Mouse (Mus musculus) ES-E14 (cell line): ENCODE measurements around the gene Ttpal. TPM values are rescaled to one million over a fixed set of nuclear protein-coding genes. Genes with fewer than 3 reads are reported as not detected.

ENCODE experiments used
- DNase-seq: peaks from one replicate; pipeline ENCODE4 v3.0.0-alpha.2; 2013; ENCODE audit warnings: low read depth, low spot score
- H3K27ac ChIP-seq: 2 replicates; pipeline ENCODE4 v1.5.1; 2012; ENCODE audit warnings: low read depth, mild to moderate bottlenecking, low read length, moderate library complexity, mixed read lengths; ENCODE audit not compliant: poor library complexity, insufficient read depth, severe bottlenecking
- H3K36me3 ChIP-seq: 2 replicates; pipeline ENCODE4 v1.6.1; 2012; ENCODE audit warnings: mild to moderate bottlenecking, low read length, moderate library complexity, mixed read lengths; ENCODE audit not compliant: control insufficient read depth, poor library complexity, insufficient read depth, severe bottlenecking
- H3K4me1 ChIP-seq, 2 experiments: fragments of 150-350 bp in 1 of 2; sonication (generic) in 1 of 2; 2 replicates each; pipeline ENCODE4 v1.6.1; 2012; ENCODE audit warnings: low read length in 2 of 2, mild to moderate bottlenecking in 1 of 2, mixed read lengths in 1 of 2; ENCODE audit not compliant: control insufficient read depth in 2 of 2, insufficient read depth in 2 of 2, poor library complexity in 1 of 2
- H3K4me3 ChIP-seq, 2 experiments: fragments of 150-350 bp in 1 of 2; sonication (generic) in 1 of 2; 2 replicates each; pipeline ENCODE4 v1.5.1; 2012; ENCODE audit warnings: low read length in 2 of 2, low read depth in 1 of 2, mild to moderate bottlenecking in 1 of 2, mixed read lengths in 1 of 2; ENCODE audit not compliant: insufficient read depth in 1 of 2, poor library complexity in 1 of 2, severe bottlenecking in 1 of 2
- H3K9ac ChIP-seq: 2 replicates; pipeline ENCODE4 v1.6.1; 2012; ENCODE audit warnings: low read depth, mild to moderate bottlenecking, low read length, mixed read lengths; ENCODE audit not compliant: poor library complexity, insufficient read depth, severe bottlenecking
- H3K9me3 ChIP-seq: fragments of 150-350 bp; sonication (generic); 2 replicates; pipeline ENCODE4 v1.6.1; 2012; ENCODE audit warnings: low read depth, mild to moderate bottlenecking, low read length; ENCODE audit not compliant: control insufficient read depth, insufficient read depth
- CHD2 ChIP-seq: IDR thresholded peaks from 2 replicates; pipeline ENCODE4 v1.6.1; 2014; ENCODE audit warnings: mild to moderate bottlenecking, low read depth, low read length, inconsistent platforms
- HCFC1 ChIP-seq: IDR thresholded peaks from 2 replicates; pipeline ENCODE4 v1.6.1; 2012; ENCODE audit warnings: low read length, inconsistent platforms, borderline replicate concordance; ENCODE audit not compliant: insufficient read depth
- MAFK ChIP-seq: IDR thresholded peaks from 2 replicates; pipeline ENCODE4 v1.6.1; 2014; ENCODE audit warnings: mild to moderate bottlenecking, low read depth, low read length, inconsistent platforms; ENCODE audit not compliant: insufficient read depth
- ZC3H11A ChIP-seq: IDR thresholded peaks from 2 replicates; pipeline ENCODE4 v1.6.1; 2012; ENCODE audit warnings: low read depth, mild to moderate bottlenecking, inconsistent platforms, low read length, borderline replicate concordance
- ZNF384 ChIP-seq: IDR thresholded peaks from 2 replicates; pipeline ENCODE4 v1.6.1; 2012; ENCODE audit warnings: low read depth, low read length, inconsistent platforms
- in situ Hi-C, 2 experiments: fragments of 600-800 bp; cut with MboI; formaldehyde crosslinking; loops; one replicate each; pipeline ENCODE4 v1.15.1; 2025; ENCODE audit warnings: low sequenced_read_pairs in 2 of 2, inconsistent platforms in 1 of 2; ENCODE audit not compliant: unreplicated experiment in 2 of 2
- total RNA-seq: library from RNA; depleted of rRNA; stranded (reverse); fragments of 300-350 nt; gene quantifications from 2 replicates; pipeline ENCODE4 v1.2.3, GENCODE M21; 2012

The Ttpal gene
- total RNA-seq, 1 experiment = 7.8 TPM

DNA sequence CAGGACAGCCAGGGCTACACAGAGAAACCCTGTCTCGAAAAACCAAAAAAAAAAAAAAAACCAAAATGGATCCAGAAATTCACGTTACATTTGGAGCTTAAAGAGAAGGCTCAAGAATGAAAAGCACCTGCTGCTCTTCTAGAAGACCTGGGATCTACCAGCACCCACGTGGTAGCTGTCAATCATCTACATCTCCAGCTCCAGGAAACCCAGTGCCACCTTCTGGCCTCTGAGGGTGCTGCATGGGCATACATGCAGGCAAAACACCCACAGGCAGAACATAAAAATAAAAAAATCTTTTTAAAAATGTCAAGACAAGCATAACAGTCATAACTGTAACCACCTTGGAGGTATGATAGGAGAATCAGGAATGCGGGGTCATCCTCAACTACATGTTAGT, 4.5 kb upstream of the Ttpal start:
- no peak overlapping the region for H3K27ac ChIP-seq
- H3K4me3 ChIP-seq = no peak overlapping the region
- H3K9ac ChIP-seq = no peak overlapping the region
- in situ Hi-C loops = no loop called here
- no peaks in the 10 kb centered on the region for H3K9me3 ChIP-seq
- TF ChIP-seq CHD2 (no peak), ZC3H11A (no peak), ZNF384 (no peak)
- H3K36me3 ChIP-seq = no peaks in the 10 kb centered on the region
- H3K4me1 ChIP-seq = peaks cover 3% of the 10 kb centered on the region in 2 experiments; a peak in 2 of 4 replicates
- no peak for DNase-seq

DNA sequence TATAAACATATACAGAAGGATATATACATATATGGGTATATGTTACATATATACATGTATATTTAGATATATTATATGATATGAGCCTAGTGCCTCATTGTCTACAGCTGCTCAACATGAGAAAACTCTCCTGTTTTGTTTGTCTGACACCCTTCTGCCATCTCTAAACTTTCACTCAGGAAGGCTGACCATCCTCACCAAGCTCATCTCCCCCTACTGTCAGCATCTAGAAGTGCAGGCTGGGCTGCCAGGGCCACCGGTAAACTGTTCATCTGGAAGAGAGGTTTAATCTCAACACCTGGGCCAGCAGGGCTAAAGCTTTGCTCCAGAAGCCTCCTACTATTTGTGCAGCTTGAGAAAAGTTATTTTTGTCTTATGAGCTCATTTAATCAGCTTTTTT, 2.9 kb upstream of the Ttpal start:
- no peak overlapping the region for H3K9ac ChIP-seq
- no peak for TF ChIP-seq HCFC1
- peak; percentile 21; the same call in 1 of the 2 replicates for TF ChIP-seq ZC3H11A
- H3K27ac ChIP-seq = no peak overlapping the region
- no peaks in the 10 kb centered on the region for H3K9me3 ChIP-seq
- peak; percentile 70 for DNase-seq
- peaks cover 3% of the 10 kb centered on the region in 2 experiments; a peak in 2 of 4 replicates for H3K4me1 ChIP-seq
- no peaks in the 10 kb centered on the region for H3K36me3 ChIP-seq
- H3K4me3 ChIP-seq = no peak overlapping the region
- in situ Hi-C loops = no loop called here

DNA sequence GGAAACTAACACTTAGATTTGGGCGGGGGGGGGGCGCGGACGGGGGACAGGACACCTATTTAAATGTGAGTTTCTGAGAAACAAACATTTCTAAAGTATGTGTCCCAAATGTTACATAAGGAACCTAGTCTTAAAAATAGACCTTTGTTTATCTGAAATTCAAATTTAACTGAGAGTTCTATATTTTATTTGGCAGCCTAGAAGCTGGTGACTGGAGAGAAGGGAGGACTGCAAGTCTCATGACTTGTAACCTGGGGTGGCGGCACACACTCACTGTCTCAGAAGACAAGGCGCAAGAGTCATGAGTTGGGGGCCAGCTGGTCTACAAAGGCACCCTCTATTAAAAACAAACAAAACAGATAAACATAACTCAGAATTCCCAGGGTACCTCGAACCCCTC, 1.0 kb upstream of the Ttpal start:
- H3K9ac ChIP-seq = no peak overlapping the region
- H3K4me3 ChIP-seq = no peak overlapping the region
- no peak for DNase-seq
- no peaks in the 10 kb centered on the region for H3K9me3 ChIP-seq
- in situ Hi-C loops = no loop called here
- no peaks in the 10 kb centered on the region for H3K36me3 ChIP-seq
- TF ChIP-seq CHD2 = no peak
- no peak for TF ChIP-seq HCFC1
- TF ChIP-seq ZC3H11A = no peak
- TF ChIP-seq MAFK = no peak
- no peak for TF ChIP-seq ZNF384
- peaks cover 0 to 3% of the 10 kb centered on the region in 2 experiments; a peak in 1 of 4 replicates for H3K4me1 ChIP-seq
- no peak overlapping the region for H3K27ac ChIP-seq

DNA sequence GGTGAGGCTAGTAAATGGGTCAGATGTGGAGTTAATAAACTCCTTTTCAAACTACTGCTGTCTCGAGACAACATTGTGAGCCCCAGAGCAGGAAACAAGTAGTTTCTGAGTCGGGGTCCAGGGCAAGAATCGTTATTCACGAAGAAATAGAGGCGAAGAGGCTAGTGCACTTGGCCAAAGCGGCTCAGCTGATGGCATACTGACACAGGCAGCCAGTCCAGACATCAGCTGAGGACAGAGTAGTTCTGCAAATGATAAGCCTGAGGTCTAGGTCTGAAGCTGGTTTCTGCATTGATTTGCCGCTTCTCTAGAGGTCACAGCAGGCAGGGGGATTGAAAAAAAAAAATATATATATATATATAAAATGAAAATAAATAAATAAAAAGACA, 408 bp upstream of the Ttpal start:
- Histone ChIP-seq H3K27ac (no peak overlapping the region), H3K9me3 (no peaks in the 10 kb centered on the region), H3K4me3 (peak overlapping the region in 1 of 2 experiments; percentile 23; a peak in 1 of 4 replicates), H3K36me3 (no peaks in the 10 kb centered on the region), H3K4me1 (peaks cover 0 to 3% of the 10 kb centered on the region in 2 experiments; a peak in 1 of 4 replicates), H3K9ac (peak overlapping the region; percentile 27; the same call in 1 of the 2 replicates)
- no peak for DNase-seq
- no peak for TF ChIP-seq ZNF384
- no peak for TF ChIP-seq HCFC1
- TF ChIP-seq CHD2 = no peak
- no peak for TF ChIP-seq MAFK
- no peak for TF ChIP-seq ZC3H11A
- in situ Hi-C loops = no loop called here

DNA sequence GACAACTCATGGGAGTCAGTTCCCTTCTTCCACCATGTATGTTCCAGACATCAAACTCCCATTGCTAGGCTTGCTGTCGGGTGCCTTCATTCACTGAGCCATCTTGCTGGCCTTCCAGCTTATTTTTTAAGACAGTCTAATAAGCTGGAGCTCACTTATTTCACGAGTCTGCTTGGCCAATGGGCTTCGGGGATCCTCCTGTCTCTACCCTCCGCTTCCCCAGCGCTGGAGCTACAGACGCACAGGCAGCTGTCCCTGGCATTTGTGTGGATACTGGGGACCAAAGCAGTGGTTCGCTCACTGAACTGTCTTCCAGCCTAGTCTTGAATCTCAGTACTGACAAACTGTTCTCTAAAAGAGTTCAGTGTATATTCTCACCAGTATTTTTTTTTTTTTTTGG, 4.0 kb downstream of the Ttpal start:
- no peak for TF ChIP-seq HCFC1
- no peak overlapping the region for H3K27ac ChIP-seq
- H3K4me1 ChIP-seq = peaks cover 3 to 11% of the 10 kb centered on the region in 2 experiments; a peak in 3 of 4 replicates
- no peak overlapping the region for H3K9ac ChIP-seq
- no peak overlapping the region for H3K4me3 ChIP-seq
- H3K9me3 ChIP-seq = no peaks in the 10 kb centered on the region
- no peaks in the 10 kb centered on the region for H3K36me3 ChIP-seq
- in situ Hi-C loops = no loop called here
- no peak for DNase-seq
